8 mouse cellular contexts compared by ENCODE assay signal in genomic region chr4:106955729-106956712, GRCm38 (mm10). TPM values are rescaled to one million over a fixed set of nuclear protein-coding genes. Genes with fewer than 3 reads are reported as not detected.
A peak's percentile ranks its signal among the peaks of the same experiment; 100 is the strongest.
DNase-seq lines count a peak whose midpoint lies in the region; ATAC-seq and TF ChIP-seq lines count a peak whose summit lies in the region.
"Had no signal": no experiment of that assay in that cellular context is flagged by ENCODE, and none has a peak within 500 bp of the region (broad histone marks: within the 10 kb centered on the region; RNA-seq: fewer than 3 reads in every experiment).

No protein-coding gene starts in this region.

- H3K9ac ChIP-seq in forebrain, embryonic 13.5 days, result peak overlapping the region; percentile 40; the same call in 1 of the 2 replicates
- H3K9ac ChIP-seq in hindbrain, embryonic 13.5 days, result peak overlapping the region; percentile 35; the same call in 1 of the 2 replicates
- H3K9ac ChIP-seq in limb, embryonic 15.5 days, result no peak overlapping the region
- peak overlapping the region; percentile 22; the same call in 1 of the 2 replicates for H3K9ac ChIP-seq in midbrain, embryonic 16.5 days (ENCODE audit: low read depth, low read length)
- H3K9ac ChIP-seq: embryonic facial prominence, embryonic 15.5 days had no signal

- no peaks in the 10 kb centered on the region for H3K9me3 ChIP-seq in G1E (replicated peaks)
- no peaks in the 10 kb centered on the region for H3K9me3 ChIP-seq in forebrain, embryonic 13.5 days (replicated peaks)
- H3K9me3 ChIP-seq in hindbrain, embryonic 13.5 days, result no peaks in the 10 kb centered on the region
- no peaks in the 10 kb centered on the region for H3K9me3 ChIP-seq in limb, embryonic 15.5 days
- no peaks in the 10 kb centered on the region for H3K9me3 ChIP-seq in midbrain, embryonic 16.5 days (replicated peaks; ENCODE audit: control insufficient read depth, low read length, poor library complexity, severe bottlenecking)
- H3K9me3 ChIP-seq: embryonic facial prominence, embryonic 15.5 days had no signal

- H3K27me3 ChIP-seq in G1E (ENCODE audit: insufficient read depth, low read length), result no peaks in the 10 kb centered on the region
- H3K27me3 ChIP-seq in forebrain, embryonic 13.5 days, result no peaks in the 10 kb centered on the region
- H3K27me3 ChIP-seq in hindbrain, embryonic 13.5 days, result no peaks in the 10 kb centered on the region
- no peaks in the 10 kb centered on the region for H3K27me3 ChIP-seq in limb, embryonic 15.5 days
- no peaks in the 10 kb centered on the region for H3K27me3 ChIP-seq in midbrain, embryonic 16.5 days (ENCODE audit: control insufficient read depth, insufficient read depth, low read depth, low read length)
- H3K27me3 ChIP-seq: embryonic facial prominence, embryonic 15.5 days had no signal

- peak overlapping the region; percentile 32 for H3K4me2 ChIP-seq in forebrain, embryonic 13.5 days
- H3K4me2 ChIP-seq in hindbrain, embryonic 13.5 days, result peak overlapping the region; percentile 26; the same call in 1 of the 2 replicates
- no peak overlapping the region for H3K4me2 ChIP-seq in limb, embryonic 15.5 days
- H3K4me2 ChIP-seq in midbrain, embryonic 16.5 days (ENCODE audit: low read length), result peak overlapping the region; percentile 38
- H3K4me2 ChIP-seq: embryonic facial prominence, embryonic 15.5 days had no signal

- H3K4me3 ChIP-seq in G1E (ENCODE audit: low read depth, low read length), result peak overlapping the region; percentile 58; the same call in 1 of the 2 replicates
- no peak overlapping the region for H3K4me3 ChIP-seq in forebrain, embryonic 13.5 days
- H3K4me3 ChIP-seq in hindbrain, embryonic 13.5 days, result no peak overlapping the region
- H3K4me3 ChIP-seq in limb, embryonic 15.5 days, result no peak overlapping the region
- no peak overlapping the region for H3K4me3 ChIP-seq in midbrain, embryonic 16.5 days (ENCODE audit: low read depth, low read length)
- H3K4me3 ChIP-seq: embryonic facial prominence, embryonic 15.5 days had no signal

- peak; percentile 67 for DNase-seq in G1E (ENCODE audit: low spot score)
- DNase-seq in R1 (ENCODE audit: low read depth, low spot score), result peak; percentile 49
- DNase-seq in T-cell, adult 2 months (ENCODE audit: low spot score), result no peak

- ATAC-seq in G1E (ENCODE audit: extremely low read depth, insufficient number of reproducible peaks, low FRiP score, poor library complexity, severe bottlenecking), result peak; percentile 58
- peak; percentile 75 for ATAC-seq in forebrain, embryonic 13.5 days
- ATAC-seq in hindbrain, embryonic 13.5 days (ENCODE audit: low FRiP score), result peak; percentile 39
- ATAC-seq in limb, embryonic 15.5 days (ENCODE audit: insufficient number of reproducible peaks, low FRiP score, low TSS enrichment, low read depth), result no peak
- peak; percentile 26 for ATAC-seq in midbrain, embryonic 16.5 days

- H3K27ac ChIP-seq in forebrain, embryonic 13.5 days, result peak overlapping the region; percentile 87
- H3K27ac ChIP-seq in hindbrain, embryonic 13.5 days, result peak overlapping the region; percentile 82
- H3K27ac ChIP-seq in limb, embryonic 15.5 days, result peak overlapping the region; percentile 24; the same call in 1 of the 2 replicates
- peak overlapping the region; percentile 78 for H3K27ac ChIP-seq in midbrain, embryonic 16.5 days (ENCODE audit: low read length)
- H3K27ac ChIP-seq: embryonic facial prominence, embryonic 15.5 days had no signal

- peaks cover 93% of the 10 kb centered on the region for H3K36me3 ChIP-seq in G1E (replicated peaks)
- peaks cover 3% of the 10 kb centered on the region; the same call in 1 of the 2 replicates for H3K36me3 ChIP-seq in forebrain, embryonic 13.5 days (ENCODE audit: poor library complexity, severe bottlenecking)
- H3K36me3 ChIP-seq in hindbrain, embryonic 13.5 days, result peaks cover 4% of the 10 kb centered on the region; the same call in 1 of the 2 replicates
- peaks cover 6% of the 10 kb centered on the region; the same call in 1 of the 2 replicates for H3K36me3 ChIP-seq in limb, embryonic 15.5 days
- H3K36me3 ChIP-seq in midbrain, embryonic 16.5 days (ENCODE audit: control insufficient read depth, insufficient read depth, low read length), result no peaks in the 10 kb centered on the region

- peaks cover 86% of the 10 kb centered on the region for H3K4me1 ChIP-seq in G1E (ENCODE audit: insufficient read depth, low read depth, low read length)
- peaks cover 92% of the 10 kb centered on the region for H3K4me1 ChIP-seq in forebrain, embryonic 13.5 days
- H3K4me1 ChIP-seq in hindbrain, embryonic 13.5 days (replicated peaks), result peaks cover 92% of the 10 kb centered on the region
- H3K4me1 ChIP-seq in limb, embryonic 15.5 days, result peaks cover 64% of the 10 kb centered on the region
- H3K4me1 ChIP-seq in midbrain, embryonic 16.5 days (ENCODE audit: control insufficient read depth, insufficient read depth, low read length), result peaks cover 55% of the 10 kb centered on the region

- 36% methylated on average over 19 of the region's 19 CpGs for WGBS in forebrain, embryonic 13.5 days
- 36% methylated on average over 19 of the region's 19 CpGs for WGBS in hindbrain, embryonic 13.5 days
- 48% methylated on average over 19 of the region's 19 CpGs for WGBS in limb, embryonic 15.5 days
- 26% methylated on average over 19 of the region's 19 CpGs for WGBS in midbrain, embryonic 16.5 days

- no peak for TF ChIP-seq CTCF in G1E (IDR thresholded peaks at IDR 0.05; ENCODE audit: low read depth, low read length)

RNA-seq across cellular contexts. Expression of gene Ssbp3, which starts 45.5 kb away (rescaled TPM):
- 232 and 311 TPM in 2 replicates for total RNA-seq in G1E (2014; fragmentation: Nextera tagmentation)
- total RNA-seq in G1E (2017), result 27.5 and 46.6 TPM in 2 replicates
- 685 and 787 TPM in 2 replicates for polyA plus RNA-seq in G1E (2012)
- polyA plus RNA-seq in forebrain, embryonic 13.5 days (2015; fragmentation: Nextera tagmentation; extraction: Ambion mirVana), result 168 and 173 TPM in 2 replicates
- 179 and 180 TPM in 2 replicates for polyA plus RNA-seq in hindbrain, embryonic 13.5 days (2015; fragmentation: Nextera tagmentation; extraction: Ambion mirVana)
- polyA plus RNA-seq in limb, embryonic 15.5 days (2015; fragmentation: Nextera tagmentation; extraction: Ambion mirVana), result 93.9 and 112 TPM in 2 replicates
- 129 and 164 TPM in 2 replicates for polyA plus RNA-seq in midbrain, embryonic 16.5 days (2015; fragmentation: Nextera tagmentation; extraction: Ambion mirVana)

Comparison
In these comparisons a context has a peak if more than half of its experiments do, and no peak if none do; other contexts are left out.
1. H3K27ac ChIP-seq: peak in every context shown above with its lines; median percentile 87 in forebrain, embryonic 13.5 days; 82 in hindbrain, embryonic 13.5 days; 78 in midbrain, embryonic 16.5 days; 24 in limb, embryonic 15.5 days.